Mouse (Mus musculus) stomach, postnatal 0 days (tissue): ENCODE results near the gene Ino80e. TPM values are rescaled to one million over a fixed set of nuclear protein-coding genes. Genes with fewer than 3 reads are reported as not detected.

Experiments used
- ATAC-seq: fragments of 200-750 bp; cut with Nextera tagmentation; 2 replicates; pipeline ENCODE4 v1.8.0; 2017; ENCODE audit not compliant: low FRiP score, low TSS enrichment
- DNase-seq: peaks from one replicate; pipeline ENCODE4 v3.0.0-alpha.2; 2016; ENCODE audit warnings: low spot score
- H3K27ac ChIP-seq: fragments of 300-500 bp; sonication (generic); replicated peaks from 2 replicates; pipeline ENCODE4 v1.5.1; 2014; ENCODE audit warnings: mild to moderate bottlenecking, control low read depth
- H3K27me3 ChIP-seq: fragments of 300-500 bp; sonication (generic); 2 replicates; pipeline ENCODE4 v1.6.1; 2014; ENCODE audit warnings: low read length; ENCODE audit not compliant: control insufficient read depth, insufficient read depth
- H3K36me3 ChIP-seq: fragments of 300-500 bp; sonication (generic); 2 replicates; pipeline ENCODE4 v1.6.1; 2014; ENCODE audit warnings: low read length, mixed read lengths; ENCODE audit not compliant: control insufficient read depth, insufficient read depth
- H3K4me1 ChIP-seq: fragments of 300-500 bp; sonication (generic); replicated peaks from 2 replicates; pipeline ENCODE4 v1.6.1; 2014; ENCODE audit warnings: antibody characterized with exemption; ENCODE audit not compliant: control insufficient read depth, insufficient read depth
- H3K4me2 ChIP-seq: fragments of 300-500 bp; sonication (generic); replicated peaks from 2 replicates; pipeline ENCODE4 v1.6.1; 2014; ENCODE audit warnings: low read depth, mild to moderate bottlenecking, control low read depth, moderate library complexity
- H3K4me3 ChIP-seq: fragments of 300-500 bp; sonication (generic); 2 replicates; pipeline ENCODE4 v1.5.1; 2014; ENCODE audit warnings: low read depth, low read length, control low read depth
- H3K9ac ChIP-seq: fragments of 300-500 bp; sonication (generic); 2 replicates; pipeline ENCODE4 v1.6.1; 2014; ENCODE audit warnings: mild to moderate bottlenecking, low read length, control low read depth, mixed read lengths
- H3K9me3 ChIP-seq: fragments of 300-500 bp; sonication (generic); 2 replicates; pipeline ENCODE4 v1.6.1; 2016; ENCODE audit warnings: low read length; ENCODE audit not compliant: control insufficient read depth
- CTCF ChIP-seq: IDR thresholded peaks from 2 replicates; pipeline ENCODE4 v1.5.1; 2016; ENCODE audit warnings: antibody characterized with exemption, low read depth, mild to moderate bottlenecking, moderate library complexity
- EP300 ChIP-seq: optimal IDR thresholded peaks from 2 replicates; pipeline ENCODE3; 2016; ENCODE audit warnings: antibody characterized with exemption
- WGBS: fragments of 180-500 bp; shearing (Covaris S2); extraction: QIAGEN DNeasy Blood & Tissue Kit; methylation state at CpG from one replicate; pipeline ENCODE4 v1.1.7; 2014; 5-methylcytosine and 5-hydroxymethylcytosine counted together
- polyA plus RNA-seq: library from polyadenylated mRNA; unstranded; fragments of >200 nt; fragmentation: Nextera tagmentation; extraction: Ambion mirVana; gene quantifications from 2 replicates; pipeline ENCODE4 v1.2.1, GENCODE M21; 2015

Gene Ino80e
- polyA plus RNA-seq, 1 experiment from 2014 or later, result 31.0 TPM

- DNase-seq, result no peak
- Histone ChIP-seq H3K9ac (no peak overlapping the region), H3K4me2 (no peak overlapping the region; the same call in 1 of the 2 replicates), H3K27me3 (no peaks in the 10 kb centered on the region), H3K9me3 (no peaks in the 10 kb centered on the region), H3K36me3 (peaks cover 35% of the 10 kb centered on the region), H3K4me1 (0 out of 2 replicates have a peak, but pooled peaks cover 4% of the 10 kb centered on the region), H3K4me3 (no peak overlapping the region), H3K27ac (0 out of 2 replicates have a peak overlapping the region, but pooled peaks have one; percentile 2)
- TF ChIP-seq CTCF (no peak), EP300 (no peak)
- WGBS, result 64% methylated on average over 6 of the region's 6 CpGs
- no peak for ATAC-seq
Measured at GRCm38 (mm10) chr7:126881040-126881439, 18.9 kb upstream of the Ino80e start.

GRCm38 (mm10) chr7:126877239-126877638 is 15.1 kb upstream of the Ino80e start:
- no peaks in the 10 kb centered on the region for H3K4me1 ChIP-seq
- no peak overlapping the region for H3K4me2 ChIP-seq
- peaks cover 57% of the 10 kb centered on the region for H3K36me3 ChIP-seq
- 94% methylated on average over 1 of the region's 1 CpGs for WGBS
- ATAC-seq (no peak), DNase-seq (no peak)
- H3K4me3 ChIP-seq, result no peak overlapping the region
- H3K9ac ChIP-seq, result no peak overlapping the region
- no peaks in the 10 kb centered on the region for H3K9me3 ChIP-seq
- no peak for TF ChIP-seq CTCF
- TF ChIP-seq EP300, result no peak
- H3K27me3 ChIP-seq, result no peaks in the 10 kb centered on the region
- H3K27ac ChIP-seq, result no peak overlapping the region

- DNase-seq, result no peak
- no peaks in the 10 kb centered on the region for H3K9me3 ChIP-seq
- H3K9ac ChIP-seq, result no peak overlapping the region
- no peak overlapping the region for H3K27ac ChIP-seq
- H3K4me1 ChIP-seq, result no peaks in the 10 kb centered on the region
- no peak overlapping the region for H3K4me2 ChIP-seq
- no peak for TF ChIP-seq CTCF
- TF ChIP-seq EP300, result no peak
- ATAC-seq, result 0 out of 2 replicates have a peak, but pooled peaks have one; percentile 20
- WGBS, result 81% methylated on average over 2 of the region's 2 CpGs
- H3K4me3 ChIP-seq, result no peak overlapping the region
- H3K36me3 ChIP-seq, result peaks cover 58% of the 10 kb centered on the region
- no peaks in the 10 kb centered on the region for H3K27me3 ChIP-seq
Measured at GRCm38 (mm10) chr7:126870520-126870891, 8.3 kb upstream of the Ino80e start.

GRCm38 (mm10) chr7:126869780-126870519 is 7.8 kb upstream of the Ino80e start:
- H3K27me3 ChIP-seq, result no peaks in the 10 kb centered on the region
- no peak overlapping the region for H3K4me2 ChIP-seq
- H3K9ac ChIP-seq, result no peak overlapping the region
- DNase-seq (no peak), ATAC-seq (no peak)
- no peaks in the 10 kb centered on the region for H3K4me1 ChIP-seq
- 92% methylated on average over 23 of the region's 23 CpGs for WGBS
- no peak for TF ChIP-seq EP300
- no peak for TF ChIP-seq CTCF
- H3K36me3 ChIP-seq, result peaks cover 56% of the 10 kb centered on the region
- H3K27ac ChIP-seq, result no peak overlapping the region
- H3K9me3 ChIP-seq, result no peaks in the 10 kb centered on the region
- H3K4me3 ChIP-seq, result no peak overlapping the region

- Histone ChIP-seq H3K4me3 (no peak overlapping the region), H3K27me3 (no peaks in the 10 kb centered on the region), H3K4me1 (peaks cover 4% of the 10 kb centered on the region; the same call in 1 of the 2 replicates), H3K4me2 (no peak overlapping the region), H3K36me3 (peaks cover 45% of the 10 kb centered on the region), H3K27ac (no peak overlapping the region), H3K9me3 (no peaks in the 10 kb centered on the region), H3K9ac (no peak overlapping the region)
- TF ChIP-seq EP300 (no peak), CTCF (no peak)
- DNase-seq, result no peak
- 75% methylated on average over 12 of the region's 12 CpGs for WGBS
- no peak for ATAC-seq
Measured at GRCm38 (mm10) chr7:126868003-126868402, 5.8 kb upstream of the Ino80e start.

GRCm38 (mm10) chr7:126867534-126867933 is 5.4 kb upstream of the Ino80e start:
- Histone ChIP-seq H3K27me3 (no peaks in the 10 kb centered on the region), H3K4me1 (peaks cover 5% of the 10 kb centered on the region; the same call in 1 of the 2 replicates), H3K9ac (no peak overlapping the region), H3K4me3 (no peak overlapping the region), H3K27ac (no peak overlapping the region), H3K4me2 (no peak overlapping the region), H3K9me3 (no peaks in the 10 kb centered on the region), H3K36me3 (peaks cover 41% of the 10 kb centered on the region)
- no peak for DNase-seq
- ATAC-seq, result no peak
- TF ChIP-seq EP300, result no peak
- TF ChIP-seq CTCF, result no peak
- 88% methylated on average over 2 of the region's 2 CpGs for WGBS
